Mouse (Mus musculus) gonadal fat pad, adult 2 months (tissue): ENCODE data around the gene Hsd11b1. TPM values are rescaled to one million over a fixed set of nuclear protein-coding genes. Genes with fewer than 3 reads are reported as not detected.

Experiments
- DNase-seq: peaks from one replicate; pipeline ENCODE4 v3.0.0-alpha.2; 2012; ENCODE audit warnings: low read depth
- polyA plus RNA-seq: library from polyadenylated mRNA; depleted of rRNA; stranded (reverse); fragments of >200 nt; gene quantifications from 2 replicates; pipeline ENCODE4 v1.2.3, GENCODE M21; 2012; rRNA removed

Gene Hsd11b1
- polyA plus RNA-seq, 1 experiment, result 184 TPM

DNA sequence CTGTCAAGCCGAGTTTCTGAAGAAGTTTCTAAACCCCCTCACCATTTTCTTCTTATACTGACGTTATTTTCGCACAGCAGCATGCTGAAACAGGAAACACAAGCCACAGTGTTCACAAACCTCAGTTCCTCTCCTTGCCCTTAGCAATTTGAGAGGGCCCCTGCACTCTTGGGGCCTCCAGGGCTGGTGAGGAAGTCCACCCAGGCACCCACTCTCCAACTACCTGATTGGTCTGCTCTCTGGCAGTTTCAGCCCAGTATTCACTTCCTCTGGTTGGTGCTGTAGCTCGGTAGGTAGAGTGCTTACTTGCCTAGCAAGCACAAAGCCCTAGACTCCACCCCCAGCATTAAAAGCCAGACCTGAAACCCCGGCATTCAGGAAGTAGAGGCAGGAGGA is 62.5 kb downstream of the Hsd11b1 start, which contains the start of gene Traf3ip3:
Gene Traf3ip3, minus strand, starts transcription at position 321 of the 396 bp plus-strand sequence.
- DNase-seq, result no peak

DNA sequence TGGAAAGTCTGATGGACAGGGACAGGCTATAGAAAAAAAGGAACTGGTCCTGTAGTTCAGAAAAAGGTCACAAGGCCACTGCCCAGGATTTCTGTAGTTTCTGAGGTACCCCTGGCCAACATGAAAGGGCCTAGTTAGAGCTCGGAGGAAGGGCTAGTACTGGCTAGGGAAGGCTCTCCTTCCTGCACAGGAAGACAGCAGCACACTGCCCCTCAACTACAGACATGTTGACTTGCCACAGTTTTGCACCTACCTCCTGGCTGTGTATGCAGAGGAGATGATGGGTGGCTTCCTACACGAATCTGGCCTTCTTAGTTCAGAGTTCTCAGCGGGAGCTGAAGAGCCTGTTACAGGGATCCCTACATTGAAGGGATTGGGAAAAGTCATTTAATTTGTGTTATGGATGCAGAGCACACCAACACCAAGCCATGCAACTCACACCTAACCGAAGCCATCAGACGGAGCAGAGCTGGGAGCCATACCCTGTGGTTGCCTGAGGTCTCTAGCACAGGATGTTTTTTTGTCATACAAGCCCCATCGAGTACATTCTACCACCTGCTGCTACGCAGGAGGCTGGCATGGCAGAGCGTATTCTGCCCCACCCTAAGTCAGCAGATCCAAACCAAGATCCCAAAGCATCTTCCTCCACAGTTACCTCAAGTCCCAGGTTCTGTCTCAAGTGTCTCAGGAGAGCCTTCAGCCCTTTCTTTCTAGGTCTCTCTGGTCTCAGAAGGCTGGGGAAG is 63.1 kb downstream of the Hsd11b1 start:
- no peak for DNase-seq

DNA sequence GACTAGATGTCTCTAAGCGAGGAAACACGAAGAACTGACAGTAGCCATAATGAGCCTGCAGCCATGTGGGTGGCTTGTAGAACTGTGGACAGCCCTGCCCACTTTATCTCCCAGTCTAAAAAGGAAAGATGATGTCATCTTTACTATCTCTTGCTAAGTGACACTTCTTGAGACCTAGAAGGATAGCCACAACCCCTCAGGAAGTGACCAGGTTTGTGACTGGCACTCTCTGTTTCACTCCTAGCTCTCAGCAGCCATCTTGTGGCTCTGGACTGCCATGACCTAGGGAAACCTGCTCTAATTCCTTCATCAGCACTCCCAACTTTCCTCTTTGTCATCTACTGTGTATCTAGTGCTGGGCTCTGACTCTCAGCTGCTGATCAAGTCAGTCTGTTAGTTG is 65.6 kb downstream of the Hsd11b1 start:
- DNase-seq, result no peak

DNA sequence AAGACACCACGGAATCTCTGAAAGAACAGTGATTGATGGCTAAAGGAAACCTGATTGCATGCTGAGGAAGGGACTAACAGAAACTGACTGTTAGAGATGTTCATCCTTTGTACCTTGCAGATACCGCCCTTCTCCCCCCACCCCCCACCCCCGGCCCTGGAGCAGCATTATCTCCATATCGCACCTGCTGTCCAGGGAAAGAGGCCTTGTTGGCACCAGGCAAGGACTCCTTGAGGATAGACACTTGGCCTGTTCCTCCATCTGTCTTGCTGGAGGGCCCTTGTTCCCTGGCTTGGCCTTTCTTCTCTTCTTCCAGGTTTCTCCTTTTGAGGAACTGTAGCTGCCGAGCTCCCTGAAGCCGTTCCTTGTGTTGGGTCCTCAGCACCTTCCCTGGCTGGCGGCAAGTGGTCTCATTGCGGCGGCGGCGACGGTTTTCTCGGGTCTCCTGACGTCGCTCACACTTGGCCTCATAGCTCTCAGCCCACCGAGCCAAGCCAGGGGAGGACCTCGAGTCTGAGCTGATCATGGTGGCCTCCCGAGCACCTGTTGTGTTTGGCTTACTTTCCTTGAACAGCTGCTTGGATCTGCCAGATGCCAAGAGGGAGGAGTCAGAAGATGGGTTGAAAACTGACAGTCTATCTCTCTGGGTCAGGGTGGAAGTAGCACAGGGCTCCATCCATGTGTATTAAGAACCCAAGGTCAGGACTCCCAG is 66.2 kb downstream of the Hsd11b1 start:
- DNase-seq, result no peak

DNA sequence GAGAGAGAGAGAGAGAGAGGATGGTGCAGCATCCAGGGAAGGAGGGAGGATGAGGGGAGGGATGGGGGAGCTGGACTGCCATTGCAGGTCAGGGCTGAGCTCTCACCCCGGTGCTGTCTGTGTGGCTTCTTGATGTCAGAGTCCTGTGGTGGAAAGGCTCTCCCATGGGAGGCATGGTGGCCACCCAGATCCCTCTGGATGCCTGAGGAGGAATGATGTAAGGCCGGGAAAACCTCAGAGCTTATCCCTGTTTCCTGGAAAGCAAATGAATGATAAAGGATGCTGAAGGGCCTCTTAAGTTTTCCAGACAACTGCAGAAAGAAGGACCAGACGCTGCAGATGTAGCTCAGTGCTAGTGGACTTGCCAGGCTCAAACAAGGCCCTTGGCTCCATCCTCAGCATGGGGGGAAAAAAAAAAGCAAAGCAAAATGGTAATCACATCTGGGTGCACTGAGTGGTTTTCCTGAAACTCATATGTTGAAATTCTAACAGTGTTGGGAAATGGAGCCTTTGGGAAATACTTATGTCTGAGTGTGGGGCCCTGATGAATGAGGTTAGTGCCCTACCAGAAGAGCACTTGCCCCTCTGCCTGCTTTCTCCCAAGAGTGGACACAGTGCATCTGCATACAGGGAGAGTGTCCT is 68.6 kb downstream of the Hsd11b1 start:
- no peak for DNase-seq

DNA sequence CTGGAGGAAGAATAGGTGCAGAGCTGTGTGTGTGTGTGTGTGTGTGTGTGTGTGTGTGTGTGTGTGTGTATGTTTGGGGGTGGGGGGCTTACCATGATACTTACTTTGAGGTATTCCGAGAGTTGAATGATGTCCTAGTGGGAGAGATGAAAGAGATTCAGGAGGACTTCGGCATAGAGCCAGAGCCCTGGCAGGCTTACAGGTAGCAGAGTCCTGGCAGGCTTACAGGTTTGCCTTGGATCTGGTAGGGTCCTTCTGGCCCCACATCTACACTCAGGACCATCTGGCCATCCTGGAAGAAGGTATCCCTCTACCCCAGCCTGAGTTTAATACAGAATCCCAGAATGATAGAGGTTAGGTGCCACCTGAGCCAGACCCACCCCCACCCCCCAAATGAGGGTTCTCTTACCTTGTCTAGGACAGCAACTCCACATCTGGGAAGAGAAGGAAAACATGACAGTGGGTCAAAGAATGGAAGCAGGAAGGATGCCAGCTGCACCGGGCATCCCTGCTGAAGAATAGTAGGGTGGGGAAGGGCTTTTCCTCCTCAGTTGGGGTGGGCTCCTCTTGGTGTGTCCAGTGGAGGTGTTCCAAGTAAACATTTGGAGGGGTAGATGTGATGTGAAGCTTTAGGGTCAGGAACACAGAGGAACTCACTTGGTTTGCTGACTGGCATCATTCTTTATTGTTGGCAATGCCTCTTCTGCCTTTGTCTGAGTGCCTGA is 69.3 kb downstream of the Hsd11b1 start:
- no peak for DNase-seq

DNA sequence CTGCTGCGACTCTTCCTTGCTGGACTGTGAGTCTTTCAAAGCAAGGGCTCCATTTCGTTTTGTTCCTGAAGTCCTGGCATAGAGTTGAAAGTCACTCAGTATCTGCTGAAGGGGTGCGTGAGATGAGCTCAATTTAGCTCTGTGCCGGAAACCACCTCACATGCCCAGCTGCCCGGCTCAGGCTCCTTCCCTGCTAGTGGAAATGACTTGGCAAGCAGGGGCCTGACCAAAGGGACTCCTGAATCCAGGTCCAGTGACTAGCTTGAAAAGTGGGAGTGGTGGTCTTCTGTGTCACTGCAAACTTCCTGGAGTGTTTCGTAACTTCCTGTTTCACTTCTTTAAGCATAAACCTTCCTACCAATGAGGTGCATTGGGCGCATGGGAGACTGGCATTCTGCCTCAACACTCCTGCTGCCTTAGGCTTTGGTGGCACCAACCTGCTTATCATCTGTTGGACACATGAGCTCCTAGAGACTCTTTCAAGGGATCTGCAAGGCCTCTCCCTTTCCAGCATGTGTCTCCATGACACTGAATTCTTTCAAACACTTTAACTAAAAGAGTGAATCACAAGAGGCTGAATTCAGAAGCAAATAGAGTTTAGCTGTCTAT is 72.1 kb downstream of the Hsd11b1 start:
- no peak for DNase-seq

DNA sequence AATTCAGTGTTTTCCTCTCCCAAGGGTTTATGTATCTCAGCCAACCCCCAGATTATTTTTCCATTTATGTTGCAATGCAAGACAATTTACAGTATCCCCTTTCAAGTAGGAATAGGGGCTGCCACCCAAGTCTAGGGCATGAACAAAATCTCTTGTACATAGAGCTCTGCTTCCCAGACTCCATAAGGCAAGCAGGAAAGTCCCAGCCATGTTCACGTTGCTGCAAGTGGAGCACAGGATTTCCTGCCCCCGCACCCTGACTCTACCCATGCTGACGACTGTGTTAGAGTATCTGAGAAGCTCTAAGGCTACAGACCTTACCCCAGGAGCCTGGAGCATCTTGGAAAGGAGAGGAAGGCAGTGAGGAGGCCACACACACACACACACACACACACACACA is 74.1 kb downstream of the Hsd11b1 start:
- DNase-seq, result no peak

DNA sequence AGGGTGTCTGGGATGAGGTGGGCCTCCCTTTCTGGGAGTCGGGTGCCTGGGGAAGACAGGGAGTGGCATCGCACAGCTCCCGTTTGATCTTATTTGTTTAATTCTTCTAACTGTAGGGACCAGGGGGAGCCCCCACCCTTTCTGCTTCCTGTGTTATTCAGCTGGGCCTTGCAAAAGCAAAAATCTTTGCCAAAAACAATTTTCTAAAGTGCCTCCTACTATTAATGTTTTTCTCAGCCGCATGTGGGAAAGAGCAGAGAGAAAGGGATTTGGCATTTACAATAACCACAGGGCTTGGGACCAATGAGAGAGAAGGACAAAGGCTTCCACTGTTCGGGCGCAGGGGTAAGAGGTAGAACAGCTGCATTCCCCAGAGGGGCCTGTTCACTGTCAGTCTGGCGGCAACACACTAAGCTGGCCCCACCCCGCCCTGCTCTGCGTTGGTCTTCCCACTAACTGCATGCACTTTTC is 74.7 kb downstream of the Hsd11b1 start:
- DNase-seq, result no peak

DNA sequence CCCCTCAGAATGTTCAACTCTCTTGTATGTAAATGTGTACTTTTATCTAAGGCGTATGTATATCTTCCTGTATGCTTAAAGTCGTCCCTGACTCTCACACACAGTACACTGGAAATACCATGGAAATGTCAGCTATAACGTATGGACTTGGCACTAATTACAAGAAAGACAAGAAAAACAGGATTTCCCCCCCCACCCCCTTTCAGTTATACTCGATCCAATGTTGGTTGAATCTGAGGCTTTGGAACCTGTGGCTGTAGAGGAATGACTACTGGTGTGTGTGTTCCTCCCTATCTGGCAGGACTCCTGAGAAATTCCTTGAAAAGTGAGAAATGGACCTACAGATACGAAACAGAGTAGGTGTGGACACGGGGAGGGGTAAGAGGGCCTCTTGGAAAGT is 75.6 kb downstream of the Hsd11b1 start:
- DNase-seq, result no peak

DNA sequence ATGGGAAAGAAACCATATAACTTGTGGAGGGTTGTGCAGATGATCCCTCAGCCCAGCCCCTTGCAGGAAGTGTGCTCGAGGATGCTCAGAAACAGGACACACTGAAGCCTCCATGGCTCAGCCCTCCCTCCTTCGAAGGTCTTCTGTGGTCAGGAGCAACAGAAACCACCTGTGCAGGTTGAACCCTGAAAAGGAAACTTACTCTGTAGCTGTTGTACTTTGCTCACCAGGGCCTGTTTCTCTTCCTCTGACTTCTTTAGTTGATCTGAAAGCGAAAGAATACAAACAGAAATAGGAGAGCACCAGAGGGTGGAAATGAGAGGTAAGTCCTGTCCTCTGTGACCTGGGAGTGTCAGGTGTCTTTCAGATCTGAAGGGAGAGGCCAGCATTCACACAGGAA is 82.8 kb downstream of the Hsd11b1 start:
- no peak for DNase-seq

DNA sequence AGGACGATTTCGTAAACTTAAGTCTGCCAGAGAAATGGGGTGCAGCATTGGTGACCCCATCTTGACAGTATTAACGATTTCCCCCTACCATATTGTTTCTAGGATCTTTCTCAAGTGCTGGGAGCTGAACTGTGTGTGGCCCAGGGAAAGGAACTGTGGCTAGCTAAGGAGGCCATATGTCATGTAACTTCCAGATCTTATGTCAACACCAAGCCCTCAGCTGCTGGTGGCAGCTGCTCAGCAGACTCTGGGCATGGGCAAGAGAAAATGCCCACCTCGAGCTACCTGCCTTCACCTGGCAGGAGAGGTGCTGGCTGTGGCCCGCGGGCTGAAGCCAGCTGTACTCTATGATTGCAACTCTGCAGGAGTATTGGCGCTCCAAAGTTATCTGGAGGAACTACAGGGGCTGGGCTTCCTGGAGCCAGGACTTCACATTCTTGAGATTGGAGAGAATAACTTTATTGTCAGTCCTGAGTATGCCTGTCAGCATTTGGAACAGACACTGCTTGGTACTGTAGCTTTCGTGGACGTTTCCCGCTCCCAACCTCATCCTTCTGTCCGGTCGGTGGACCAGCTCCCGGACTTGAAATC is 89.6 kb downstream of the Hsd11b1 start:
- no peak for DNase-seq

DNA sequence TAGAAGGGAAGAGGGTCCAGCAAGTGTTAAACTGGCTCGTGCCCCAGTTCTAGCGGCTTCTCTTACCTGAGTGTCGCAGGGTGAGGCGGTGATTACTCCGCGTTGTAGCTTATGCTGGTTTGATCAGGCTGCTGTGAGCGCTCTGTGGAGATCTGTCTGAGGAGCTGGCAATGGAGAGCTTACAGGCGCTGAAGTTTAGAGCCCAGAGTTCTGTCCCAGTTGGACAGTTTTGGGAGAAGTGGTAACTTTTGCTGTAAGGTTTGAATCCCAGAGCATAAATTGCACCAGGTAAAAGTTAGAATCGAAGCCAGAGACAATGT is 90.1 kb downstream of the Hsd11b1 start:
- DNase-seq, result no peak

DNA sequence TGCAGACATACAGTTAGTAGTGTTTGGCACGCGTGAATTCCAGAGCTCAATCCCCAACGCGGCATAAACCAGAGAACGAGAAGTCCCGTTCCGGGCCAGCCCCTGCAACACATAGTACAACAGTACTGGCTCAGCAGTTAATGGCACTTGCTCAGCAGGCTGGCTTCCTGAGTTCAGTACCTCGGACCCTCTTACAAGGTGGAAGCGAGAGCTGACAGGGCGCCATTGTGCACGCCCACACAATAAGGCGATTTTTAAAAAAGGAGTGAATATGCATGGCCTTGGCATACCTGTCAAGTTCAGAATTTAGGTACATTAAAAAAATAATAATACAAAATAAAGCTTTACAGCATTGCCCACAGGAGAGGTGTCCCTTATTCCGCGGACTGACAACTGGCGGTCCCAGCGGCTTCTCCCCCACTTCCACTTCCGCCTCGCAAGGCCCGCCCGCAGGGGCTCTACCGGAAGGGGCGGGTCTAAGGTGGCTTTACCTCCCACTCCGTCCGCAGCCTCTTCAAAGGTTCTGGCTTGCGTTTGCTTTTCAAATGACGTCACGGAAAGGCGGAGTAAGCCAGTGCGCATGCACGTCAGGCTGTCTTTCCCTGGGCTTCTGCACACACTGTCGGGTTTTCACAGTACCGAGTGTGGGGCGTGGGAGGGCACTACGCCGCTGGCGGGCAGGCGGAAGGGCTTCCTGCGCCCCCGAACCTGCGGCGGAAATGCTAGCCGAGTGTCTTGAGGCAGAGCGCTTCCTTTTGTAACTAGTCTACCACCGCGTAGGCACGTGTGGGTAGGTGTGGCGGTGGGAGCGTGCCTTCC is 90.7 kb downstream of the Hsd11b1 start:
- peak; percentile 97 for DNase-seq

Other genes with a start within 250 kb of the Hsd11b1 start
- 0.23 and 0.37 TPM in 2 replicates for gene Syt14, start 228.3 kb downstream of the Hsd11b1 start, polyA plus RNA-seq
- gene Diexf, start 133.8 kb downstream of the Hsd11b1 start, polyA plus RNA-seq, result 15.3 and 15.6 TPM in 2 replicates
- 26.0 and 31.6 TPM in 2 replicates for gene Irf6, start 111.0 kb downstream of the Hsd11b1 start, polyA plus RNA-seq
- gene A130010J15Rik, start 96.0 kb downstream of the Hsd11b1 start, polyA plus RNA-seq, result 5.0 and 5.2 TPM in 2 replicates
- 1.5 and 1.6 TPM in 2 replicates for gene Traf3ip3, start 62.4 kb downstream of the Hsd11b1 start, polyA plus RNA-seq
- 8.0 and 10.3 TPM in 2 replicates for gene Lamb3, start 56.4 kb downstream of the Hsd11b1 start, polyA plus RNA-seq
- gene G0s2, start 9.1 kb upstream of the Hsd11b1 start, polyA plus RNA-seq, result 380 and 695 TPM in 2 replicates
- 0.41 and 0.98 TPM in 2 replicates for gene Camk1g, start 106.2 kb upstream of the Hsd11b1 start, polyA plus RNA-seq